14 mouse cellular contexts compared by ENCODE assay signal in genomic region chr2:93220447-93220846, GRCm38 (mm10). TPM values are rescaled to one million over a fixed set of nuclear protein-coding genes. Genes with fewer than 3 reads are reported as not detected.
DNase-seq lines count a peak whose midpoint lies in the region; ATAC-seq and TF ChIP-seq lines count a peak whose summit lies in the region.
"Had no signal": no experiment of that assay in that cellular context is flagged by ENCODE, and none has a peak within 500 bp of the region (broad histone marks: within the 10 kb centered on the region; RNA-seq: fewer than 3 reads in every experiment).

No protein-coding gene starts in this region.

- no peaks in the 10 kb centered on the region for H3K27me3 ChIP-seq in hindbrain, postnatal 0 days (ENCODE audit: insufficient read depth, low read length)
- no peaks in the 10 kb centered on the region for H3K27me3 ChIP-seq in hindbrain, embryonic 16.5 days (replicated peaks; ENCODE audit: control insufficient read depth, insufficient read depth, low read length)
- no peaks in the 10 kb centered on the region for H3K27me3 ChIP-seq in midbrain, postnatal 0 days (ENCODE audit: insufficient read depth, low read length)
- peaks cover 3% of the 10 kb centered on the region; the same call in 1 of the 2 replicates for H3K27me3 ChIP-seq in midbrain, embryonic 11.5 days (ENCODE audit: control insufficient read depth, insufficient read depth, low read length)
- H3K27me3 ChIP-seq: forebrain, embryonic 12.5 days; neural tube, embryonic 12.5 days; Patski had no signal

- peak; percentile 68 for DNase-seq in adrenal gland, adult 2 months
- DNase-seq in adrenal gland, postnatal 10 days, result no peak
- no peak for DNase-seq in hindbrain, postnatal 0 days (ENCODE audit: low spot score)
- DNase-seq in midbrain, postnatal 0 days (ENCODE audit: low spot score), result no peak
- no peak for DNase-seq in midbrain, embryonic 11.5 days (ENCODE audit: low spot score, missing footprints)
- DNase-seq in retina, postnatal 1 day, result peak; percentile 48
- no peak for DNase-seq in right cerebral cortex, adult 2 months (ENCODE audit: low spot score in 2 of 2)
- DNase-seq: embryo, embryonic 11 days; kidney, postnatal 14 days had no signal

- H3K4me2 ChIP-seq in hindbrain, postnatal 0 days (ENCODE audit: low read depth, low read length), result no peak overlapping the region
- no peak overlapping the region for H3K4me2 ChIP-seq in hindbrain, embryonic 16.5 days (ENCODE audit: low read length)
- no peak overlapping the region for H3K4me2 ChIP-seq in midbrain, postnatal 0 days (ENCODE audit: low read depth, low read length, poor library complexity, severe bottlenecking)
- H3K4me2 ChIP-seq in midbrain, embryonic 11.5 days, result no peak overlapping the region
- H3K4me2 ChIP-seq: forebrain, embryonic 12.5 days; neural tube, embryonic 12.5 days had no signal

- H3K9me3 ChIP-seq in hindbrain, postnatal 0 days (ENCODE audit: low read length), result no peaks in the 10 kb centered on the region
- H3K9me3 ChIP-seq in hindbrain, embryonic 16.5 days (ENCODE audit: control insufficient read depth, low read length), result no peaks in the 10 kb centered on the region
- no peaks in the 10 kb centered on the region for H3K9me3 ChIP-seq in midbrain, postnatal 0 days (ENCODE audit: low read length)
- no peaks in the 10 kb centered on the region for H3K9me3 ChIP-seq in midbrain, embryonic 11.5 days (ENCODE audit: control insufficient read depth, low read length)
- H3K9me3 ChIP-seq: forebrain, embryonic 12.5 days; hindbrain, embryonic 10.5 days; neural tube, embryonic 12.5 days had no signal

- 52% methylated on average over 5 of the region's 5 CpGs for WGBS in hindbrain, postnatal 0 days
- 55% methylated on average over 5 of the region's 5 CpGs for WGBS in hindbrain, embryonic 16.5 days
- WGBS in midbrain, postnatal 0 days, result 48% methylated on average over 5 of the region's 5 CpGs
- 49% methylated on average over 5 of the region's 5 CpGs for WGBS in midbrain, embryonic 11.5 days

- H3K4me3 ChIP-seq in hindbrain, postnatal 0 days (ENCODE audit: low read length), result no peak overlapping the region
- H3K4me3 ChIP-seq in hindbrain, embryonic 16.5 days (ENCODE audit: low read length), result no peak overlapping the region
- H3K4me3 ChIP-seq in midbrain, postnatal 0 days (ENCODE audit: low read depth, low read length), result no peak overlapping the region
- H3K4me3 ChIP-seq in midbrain, embryonic 11.5 days (ENCODE audit: low read depth, low read length), result no peak overlapping the region
- H3K4me3 ChIP-seq: forebrain, embryonic 12.5 days; hindbrain, embryonic 10.5 days; neural tube, embryonic 12.5 days had no signal

- no peak overlapping the region for H3K27ac ChIP-seq in hindbrain, postnatal 0 days
- H3K27ac ChIP-seq in hindbrain, embryonic 16.5 days (ENCODE audit: low read depth, low read length), result no peak overlapping the region
- no peak overlapping the region for H3K27ac ChIP-seq in midbrain, postnatal 0 days (ENCODE audit: low read depth, low read length)
- no peak overlapping the region for H3K27ac ChIP-seq in midbrain, embryonic 11.5 days (ENCODE audit: low read depth, low read length)
- H3K27ac ChIP-seq: forebrain, embryonic 12.5 days; neural tube, embryonic 12.5 days had no signal

- ATAC-seq in hindbrain, postnatal 0 days, result no peak
- no peak for ATAC-seq in hindbrain, embryonic 16.5 days
- no peak for ATAC-seq in midbrain, postnatal 0 days (ENCODE audit: low FRiP score)
- ATAC-seq in midbrain, embryonic 11.5 days (ENCODE audit: low FRiP score), result no peak
- ATAC-seq: Patski had no signal

- peak; percentile 41 for TF ChIP-seq CTCF in hindbrain, postnatal 0 days (IDR thresholded peaks at IDR 0.05; ENCODE audit: low read depth)
- peak; percentile 48 for TF ChIP-seq CTCF in midbrain, postnatal 0 days (IDR thresholded peaks at IDR 0.05)

- peaks cover 7% of the 10 kb centered on the region; the same call in 1 of the 2 replicates for H3K4me1 ChIP-seq in hindbrain, postnatal 0 days (ENCODE audit: insufficient read depth, low read length)
- peaks cover 15% of the 10 kb centered on the region for H3K4me1 ChIP-seq in hindbrain, embryonic 16.5 days (ENCODE audit: control insufficient read depth, insufficient read depth, low read depth, low read length)
- H3K4me1 ChIP-seq in midbrain, postnatal 0 days (ENCODE audit: insufficient read depth, low read length), result no peaks in the 10 kb centered on the region
- H3K4me1 ChIP-seq in midbrain, embryonic 11.5 days (ENCODE audit: control insufficient read depth, insufficient read depth, low read length), result peaks cover 11% of the 10 kb centered on the region

- H3K36me3 ChIP-seq in hindbrain, postnatal 0 days (ENCODE audit: insufficient read depth, low read length), result no peaks in the 10 kb centered on the region
- no peaks in the 10 kb centered on the region for H3K36me3 ChIP-seq in hindbrain, embryonic 16.5 days (ENCODE audit: control insufficient read depth, insufficient read depth, low read length)
- H3K36me3 ChIP-seq in midbrain, postnatal 0 days (ENCODE audit: insufficient read depth, low read length), result no peaks in the 10 kb centered on the region
- peaks cover 5% of the 10 kb centered on the region; the same call in 1 of the 2 replicates for H3K36me3 ChIP-seq in midbrain, embryonic 11.5 days (ENCODE audit: control insufficient read depth, insufficient read depth, low read length)

- H3K9ac ChIP-seq in hindbrain, postnatal 0 days (replicated peaks; ENCODE audit: low read length), result no peak overlapping the region
- H3K9ac ChIP-seq in hindbrain, embryonic 16.5 days (ENCODE audit: low read depth, low read length), result no peak overlapping the region
- no peak overlapping the region for H3K9ac ChIP-seq in midbrain, postnatal 0 days (replicated peaks; ENCODE audit: low read length, poor library complexity, severe bottlenecking)
- no peak overlapping the region for H3K9ac ChIP-seq in midbrain, embryonic 11.5 days (ENCODE audit: low read length)
- H3K9ac ChIP-seq: forebrain, embryonic 12.5 days; neural tube, embryonic 12.5 days had no signal

RNA-seq across cellular contexts. Expression of gene Trp53i11, which starts 33.1 kb away (rescaled TPM):
- 10 to 100 TPM; 58.6 to 64.7 TPM for total RNA-seq in adrenal gland, adult 2 months (2021)
- polyA plus RNA-seq in adrenal gland, adult 2 months (2012; rRNA removed), result 123 and 179 TPM in 2 replicates
- 10 to 100 TPM; 87.9 to 89.8 TPM for total RNA-seq in adrenal gland, postnatal 10 days (2021)
- total RNA-seq in hindbrain, postnatal 0 days (2014; rRNA removed), result 150 and 176 TPM in 2 replicates
- polyA plus RNA-seq in hindbrain, postnatal 0 days (2015; fragmentation: Nextera tagmentation; extraction: Ambion mirVana), result 49.6 and 66.7 TPM in 2 replicates
- polyA plus RNA-seq in hindbrain, embryonic 16.5 days (2015; fragmentation: Nextera tagmentation; extraction: Ambion mirVana), result 74.7 and 123 TPM in 2 replicates
- total RNA-seq in midbrain, postnatal 0 days (2014; rRNA removed), result 111 and 124 TPM in 2 replicates
- 74.7 and 76.0 TPM in 2 replicates for polyA plus RNA-seq in midbrain, postnatal 0 days (2015; fragmentation: Nextera tagmentation; extraction: Ambion mirVana)
- polyA plus RNA-seq in midbrain, embryonic 11.5 days (2014; fragmentation: Nextera tagmentation; extraction: Ambion mirVana), result 179 and 191 TPM in 2 replicates

Comparison
In these comparisons a context has a peak if more than half of its experiments do, and no peak if none do; other contexts are left out.
1. DNase-seq: peak in adrenal gland, adult 2 months (single experiment) and retina, postnatal 1 day (single experiment); none in adrenal gland, postnatal 10 days (single experiment), hindbrain, postnatal 0 days (single experiment), midbrain, postnatal 0 days (single experiment), midbrain, embryonic 11.5 days (single experiment) and right cerebral cortex, adult 2 months (0 of 2).